Mouse (Mus musculus) ES-E14 (cell line): ENCODE measurements around the gene Elmo1. TPM values are rescaled to one million over a fixed set of nuclear protein-coding genes. Genes with fewer than 3 reads are reported as not detected.

ENCODE experiments used
- DNase-seq: peaks from one replicate; pipeline ENCODE4 v3.0.0-alpha.2; 2013; ENCODE audit warnings: low read depth, low spot score
- H3K27ac ChIP-seq: 2 replicates; pipeline ENCODE4 v1.5.1; 2012; ENCODE audit warnings: low read depth, mild to moderate bottlenecking, low read length, moderate library complexity, mixed read lengths; ENCODE audit not compliant: poor library complexity, insufficient read depth, severe bottlenecking
- H3K36me3 ChIP-seq: 2 replicates; pipeline ENCODE4 v1.6.1; 2012; ENCODE audit warnings: mild to moderate bottlenecking, low read length, moderate library complexity, mixed read lengths; ENCODE audit not compliant: control insufficient read depth, poor library complexity, insufficient read depth, severe bottlenecking
- H3K4me1 ChIP-seq, 2 experiments: fragments of 150-350 bp in 1 of 2; sonication (generic) in 1 of 2; 2 replicates each; pipeline ENCODE4 v1.6.1; 2012; ENCODE audit warnings: low read length in 2 of 2, mild to moderate bottlenecking in 1 of 2, mixed read lengths in 1 of 2; ENCODE audit not compliant: control insufficient read depth in 2 of 2, insufficient read depth in 2 of 2, poor library complexity in 1 of 2
- H3K4me3 ChIP-seq, 2 experiments: fragments of 150-350 bp in 1 of 2; sonication (generic) in 1 of 2; 2 replicates each; pipeline ENCODE4 v1.5.1; 2012; ENCODE audit warnings: low read length in 2 of 2, low read depth in 1 of 2, mild to moderate bottlenecking in 1 of 2, mixed read lengths in 1 of 2; ENCODE audit not compliant: insufficient read depth in 1 of 2, poor library complexity in 1 of 2, severe bottlenecking in 1 of 2
- H3K9ac ChIP-seq: 2 replicates; pipeline ENCODE4 v1.6.1; 2012; ENCODE audit warnings: low read depth, mild to moderate bottlenecking, low read length, mixed read lengths; ENCODE audit not compliant: poor library complexity, insufficient read depth, severe bottlenecking
- H3K9me3 ChIP-seq: fragments of 150-350 bp; sonication (generic); 2 replicates; pipeline ENCODE4 v1.6.1; 2012; ENCODE audit warnings: low read depth, mild to moderate bottlenecking, low read length; ENCODE audit not compliant: control insufficient read depth, insufficient read depth
- CHD2 ChIP-seq: IDR thresholded peaks from 2 replicates; pipeline ENCODE4 v1.6.1; 2014; ENCODE audit warnings: mild to moderate bottlenecking, low read depth, low read length, inconsistent platforms
- HCFC1 ChIP-seq: IDR thresholded peaks from 2 replicates; pipeline ENCODE4 v1.6.1; 2012; ENCODE audit warnings: low read length, inconsistent platforms, borderline replicate concordance; ENCODE audit not compliant: insufficient read depth
- MAFK ChIP-seq: IDR thresholded peaks from 2 replicates; pipeline ENCODE4 v1.6.1; 2014; ENCODE audit warnings: mild to moderate bottlenecking, low read depth, low read length, inconsistent platforms; ENCODE audit not compliant: insufficient read depth
- ZC3H11A ChIP-seq: IDR thresholded peaks from 2 replicates; pipeline ENCODE4 v1.6.1; 2012; ENCODE audit warnings: low read depth, mild to moderate bottlenecking, inconsistent platforms, low read length, borderline replicate concordance
- ZNF384 ChIP-seq: IDR thresholded peaks from 2 replicates; pipeline ENCODE4 v1.6.1; 2012; ENCODE audit warnings: low read depth, low read length, inconsistent platforms
- in situ Hi-C, 2 experiments: fragments of 600-800 bp; cut with MboI; formaldehyde crosslinking; loops; one replicate each; pipeline ENCODE4 v1.15.1; 2025; ENCODE audit warnings: low sequenced_read_pairs in 2 of 2, inconsistent platforms in 1 of 2; ENCODE audit not compliant: unreplicated experiment in 2 of 2
- total RNA-seq: library from RNA; depleted of rRNA; stranded (reverse); fragments of 300-350 nt; gene quantifications from 2 replicates; pipeline ENCODE4 v1.2.3, GENCODE M21; 2012

The Elmo1 gene
- total RNA-seq, 1 experiment, result 3.7 TPM

- no peak overlapping the region for H3K4me3 ChIP-seq
- no peak overlapping the region for H3K9ac ChIP-seq
- in situ Hi-C loops, result loop anchor here in 1 of 2 experiments (10.0 kb wide), 1 partner anchor 88 kb away; the partner anchor contains the start of gene Elmo1
- H3K9me3 ChIP-seq, result no peaks in the 10 kb centered on the region
- H3K4me1 ChIP-seq, result peaks cover 7 to 28% of the 10 kb centered on the region in 2 experiments
- DNase-seq, result no peak
- H3K27ac ChIP-seq, result peak overlapping the region; percentile 17
- TF ChIP-seq HCFC1 (no peak), ZC3H11A (no peak), ZNF384 (no peak), CHD2 (no peak), MAFK (no peak)
- no peaks in the 10 kb centered on the region for H3K36me3 ChIP-seq
Observed at GRCm38 (mm10) chr13:20182239-20182825, 91.9 kb downstream of the Elmo1 start.

GRCm38 (mm10) chr13:20183512-20184238, 93.3 kb downstream of the Elmo1 start:
- DNase-seq, result no peak
- in situ Hi-C loops, result loop anchor here in 1 of 2 experiments (10.0 kb wide), 1 partner anchor 89 kb away; the partner anchor contains the start of gene Elmo1
- H3K4me1 ChIP-seq, result peaks cover 7 to 31% of the 10 kb centered on the region in 2 experiments
- H3K9ac ChIP-seq, result no peak overlapping the region
- peak overlapping the region; percentile 70; the same call in 1 of the 2 replicates for H3K27ac ChIP-seq
- H3K9me3 ChIP-seq, result no peaks in the 10 kb centered on the region
- peak overlapping the region in 1 of 2 experiments; percentile 5; a peak in 1 of 4 replicates for H3K4me3 ChIP-seq
- TF ChIP-seq MAFK (no peak), CHD2 (no peak), ZNF384 (no peak), ZC3H11A (no peak), HCFC1 (no peak)
- H3K36me3 ChIP-seq, result peaks cover 2% of the 10 kb centered on the region; the same call in 1 of the 2 replicates

GRCm38 (mm10) chr13:20184239-20185033, 94.0 kb downstream of the Elmo1 start:
- in situ Hi-C loops, result loop anchor here in 1 of 2 experiments (10.0 kb wide), 1 partner anchor 90 kb away; the partner anchor contains the start of gene Elmo1
- peaks cover 4% of the 10 kb centered on the region; the same call in 1 of the 2 replicates for H3K36me3 ChIP-seq
- TF ChIP-seq MAFK (no peak), ZNF384 (no peak), HCFC1 (no peak), CHD2 (no peak), ZC3H11A (no peak)
- peaks cover 7 to 31% of the 10 kb centered on the region in 2 experiments for H3K4me1 ChIP-seq
- peak overlapping the region; percentile 34; the same call in 1 of the 2 replicates for H3K27ac ChIP-seq
- peak overlapping the region; percentile 24 to 44; a peak in 2 of 4 replicates for H3K4me3 ChIP-seq
- peak overlapping the region; percentile 59; the same call in 1 of the 2 replicates for H3K9ac ChIP-seq
- no peaks in the 10 kb centered on the region for H3K9me3 ChIP-seq
- no peak for DNase-seq
